Mouse (Mus musculus) embryonic fibroblast, embryonic 13.5 days (primary cell): ENCODE measurements around the gene Atp11a. TPM values are rescaled to one million over a fixed set of nuclear protein-coding genes. Genes with fewer than 3 reads are reported as not detected.
A peak's percentile ranks its signal among the peaks of the same experiment; 100 is the strongest.

Experiments
- H3K27ac ChIP-seq: 2 replicates; pipeline ENCODE4 v1.5.1; 2012; ENCODE audit warnings: low read length, control low read depth, inconsistent platforms; ENCODE audit not compliant: insufficient read depth
- H3K4me1 ChIP-seq: 2 replicates; pipeline ENCODE4 v1.6.1; 2011; ENCODE audit warnings: low read length; ENCODE audit not compliant: control insufficient read depth, insufficient read depth
- H3K4me3 ChIP-seq: 2 replicates; pipeline ENCODE4 v1.5.1; 2011; ENCODE audit warnings: mild to moderate bottlenecking, control low read depth, low read length; ENCODE audit not compliant: insufficient read depth
- CTCF ChIP-seq: IDR thresholded peaks from 2 replicates; pipeline ENCODE4 v1.5.1; 2011; ENCODE audit warnings: mild to moderate bottlenecking, control low read depth, low read length, moderate library complexity, borderline replicate concordance; ENCODE audit not compliant: insufficient read depth
- POLR2A ChIP-seq: IDR thresholded peaks from 2 replicates; pipeline ENCODE4 v1.6.1; 2011; ENCODE audit warnings: low read depth, mild to moderate bottlenecking, control low read depth, low read length, moderate library complexity
- polyA plus RNA-seq: library from polyadenylated mRNA; stranded (reverse); fragments of >200 nt; gene quantifications from 2 replicates; pipeline ENCODE4 v1.2.4, GENCODE M21; 2011; ENCODE audit warnings: low read depth; ENCODE audit not compliant: missing spikeins, insufficient read length

The Atp11a gene
- polyA plus RNA-seq, 1 experiment = 66.6 TPM

DNA sequence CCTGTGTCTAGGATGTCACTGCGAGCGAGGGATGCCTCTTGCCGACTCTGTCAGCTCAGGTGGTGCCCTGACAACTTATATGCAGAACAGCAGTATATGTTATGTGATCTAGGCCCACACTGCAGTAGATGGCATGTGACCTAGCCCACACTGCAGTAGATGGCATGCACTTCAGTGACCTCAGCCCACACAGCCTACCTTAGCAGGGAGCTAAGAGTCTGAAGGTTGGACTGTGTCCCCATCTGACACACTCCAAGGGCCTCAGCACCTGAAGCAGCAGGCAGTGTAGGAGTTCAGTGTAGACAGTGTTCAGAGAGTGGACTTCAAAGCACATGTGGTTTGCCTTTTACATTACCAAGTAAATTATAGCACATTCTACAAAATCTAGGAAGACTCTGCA is 10.4 kb downstream of the Atp11a start:
- H3K4me3 ChIP-seq = no peak overlapping the region
- H3K4me1 ChIP-seq = peaks cover 2% of the 10 kb centered on the region; the same call in 1 of the 2 replicates
- no peak for TF ChIP-seq POLR2A
- H3K27ac ChIP-seq = no peak overlapping the region

DNA sequence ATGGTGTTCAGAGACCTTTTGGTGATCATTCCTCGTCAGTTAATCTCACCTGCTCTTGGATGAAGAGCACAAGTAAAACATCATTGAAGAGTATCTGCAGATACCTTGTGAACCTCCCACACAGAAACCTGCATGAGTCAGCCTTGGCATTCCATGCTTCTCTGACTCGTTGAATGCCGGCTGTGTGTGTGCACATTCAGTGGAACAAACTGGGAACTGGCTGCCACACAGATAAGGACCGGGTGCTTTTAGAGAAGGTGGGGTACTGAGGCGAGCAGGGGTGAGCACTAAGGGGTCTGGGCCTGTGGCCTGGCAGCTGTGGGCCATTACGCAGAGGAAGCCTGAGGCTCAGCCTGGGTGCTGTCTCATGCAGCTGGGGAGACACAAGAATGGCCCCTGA is 11.9 kb downstream of the Atp11a start:
- H3K4me3 ChIP-seq = no peak overlapping the region
- TF ChIP-seq CTCF (no peak), POLR2A (no peak)
- H3K4me1 ChIP-seq = peaks cover 2% of the 10 kb centered on the region; the same call in 1 of the 2 replicates
- H3K27ac ChIP-seq = no peak overlapping the region

- H3K27ac ChIP-seq = no peak overlapping the region
- no peak for TF ChIP-seq CTCF
- TF ChIP-seq POLR2A = no peak
- peaks cover 2% of the 10 kb centered on the region; the same call in 1 of the 2 replicates for H3K4me1 ChIP-seq
- no peak overlapping the region for H3K4me3 ChIP-seq
Observed at GRCm38 (mm10) chr8:12769296-12769695, 12.5 kb downstream of the Atp11a start.

GRCm38 (mm10) chr8:12772319-12772718 is 15.5 kb downstream of the Atp11a start:
- Histone ChIP-seq H3K4me1 (peaks cover 2% of the 10 kb centered on the region; the same call in 1 of the 2 replicates), H3K27ac (no peak overlapping the region), H3K4me3 (no peak overlapping the region)
- TF ChIP-seq POLR2A (no peak), CTCF (no peak)

- Histone ChIP-seq H3K27ac (no peak overlapping the region), H3K4me1 (peaks cover under 1% of the 10 kb centered on the region; the same call in 1 of the 2 replicates), H3K4me3 (no peak overlapping the region)
- TF ChIP-seq CTCF (no peak), POLR2A (no peak)
Observed at GRCm38 (mm10) chr8:12773914-12774313, 17.1 kb downstream of the Atp11a start.

- Histone ChIP-seq H3K4me1 (no peaks in the 10 kb centered on the region), H3K4me3 (no peak overlapping the region), H3K27ac (no peak overlapping the region)
- TF ChIP-seq POLR2A (no peak), CTCF (no peak)
Observed at GRCm38 (mm10) chr8:12774872-12775298, 18.1 kb downstream of the Atp11a start.

- no peaks in the 10 kb centered on the region for H3K4me1 ChIP-seq
- no peak for TF ChIP-seq CTCF
- no peak for TF ChIP-seq POLR2A
- H3K27ac ChIP-seq = no peak overlapping the region
- H3K4me3 ChIP-seq = no peak overlapping the region
Observed at GRCm38 (mm10) chr8:12775302-12775975, 18.6 kb downstream of the Atp11a start.

- no peak for TF ChIP-seq CTCF
- TF ChIP-seq POLR2A = no peak
- H3K4me1 ChIP-seq = no peaks in the 10 kb centered on the region
Observed at GRCm38 (mm10) chr8:12776166-12776565, 19.4 kb downstream of the Atp11a start.

GRCm38 (mm10) chr8:12777171-12777570 is 20.4 kb downstream of the Atp11a start:
- Histone ChIP-seq H3K4me3 (no peak overlapping the region), H3K27ac (no peak overlapping the region), H3K4me1 (no peaks in the 10 kb centered on the region; the same call in 1 of the 2 replicates)
- no peak for TF ChIP-seq CTCF
- no peak for TF ChIP-seq POLR2A

More at GRCm38 (mm10) chr8:12776166-12776565, 19.4 kb downstream of the Atp11a start:
- Histone ChIP-seq H3K27ac (no peak overlapping the region), H3K4me3 (no peak overlapping the region)

DNA sequence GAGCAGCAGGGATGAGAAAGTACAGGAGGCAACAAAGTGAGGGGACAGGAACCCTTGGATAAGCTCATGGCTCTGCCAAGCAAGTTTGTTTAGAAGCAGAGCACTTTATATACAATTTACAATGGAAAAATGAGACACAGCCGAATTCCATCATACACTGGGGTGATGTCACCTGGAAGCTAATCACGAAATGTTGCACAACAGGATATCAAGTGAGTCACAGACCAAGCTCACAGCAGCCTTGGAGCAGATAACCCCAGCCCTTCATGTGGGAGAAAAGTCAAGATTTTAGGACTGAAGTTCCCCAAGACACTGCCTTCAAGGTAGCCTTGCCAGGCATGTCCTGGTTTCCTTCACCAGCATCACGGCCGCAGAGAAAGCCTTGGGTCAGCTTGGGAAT is 22.7 kb downstream of the Atp11a start:
- TF ChIP-seq POLR2A (no peak), CTCF (no peak)
- peak overlapping the region; percentile 16; the same call in 1 of the 2 replicates for H3K27ac ChIP-seq
- no peaks in the 10 kb centered on the region; the same call in 1 of the 2 replicates for H3K4me1 ChIP-seq
- no peak overlapping the region for H3K4me3 ChIP-seq

GRCm38 (mm10) chr8:12785508-12785907 is 28.7 kb downstream of the Atp11a start:
- Histone ChIP-seq H3K4me3 (no peak overlapping the region), H3K27ac (no peak overlapping the region), H3K4me1 (peaks cover 11% of the 10 kb centered on the region)
- no peak for TF ChIP-seq POLR2A
- no peak for TF ChIP-seq CTCF
